Comparison of ENCODE assay signal across 9 mouse cellular contexts in genomic region chr4:114415925-114416645, GRCm38 (mm10). TPM values are rescaled to one million over a fixed set of nuclear protein-coding genes. Genes with fewer than 3 reads are reported as not detected.
DNase-seq lines count a peak whose midpoint lies in the region; ATAC-seq lines count a peak whose summit lies in the region.
"Had no signal": no experiment of that assay in that cellular context is flagged by ENCODE, and none has a peak within 500 bp of the region (broad histone marks: within the 10 kb centered on the region; RNA-seq: fewer than 3 reads in every experiment).

No protein-coding gene starts in this region.

- no peaks in the 10 kb centered on the region for H3K9me3 ChIP-seq in midbrain, embryonic 11.5 days (ENCODE audit: control insufficient read depth, low read length)
- no peaks in the 10 kb centered on the region for H3K9me3 ChIP-seq in midbrain, embryonic 10.5 days (replicated peaks)
- no peaks in the 10 kb centered on the region for H3K9me3 ChIP-seq in stomach, embryonic 16.5 days (replicated peaks; ENCODE audit: control insufficient read depth, low read length)

- no peak overlapping the region for H3K4me3 ChIP-seq in midbrain, embryonic 11.5 days (ENCODE audit: low read depth, low read length)
- no peak overlapping the region for H3K4me3 ChIP-seq in midbrain, embryonic 10.5 days
- no peak overlapping the region for H3K4me3 ChIP-seq in stomach, embryonic 16.5 days (replicated peaks; ENCODE audit: low read length)
- H3K4me3 ChIP-seq: erythroblast, embryonic 14.5 days had no signal

- peaks cover 3% of the 10 kb centered on the region; the same call in 1 of the 2 replicates for H3K4me1 ChIP-seq in midbrain, embryonic 11.5 days (ENCODE audit: control insufficient read depth, insufficient read depth, low read length)
- H3K4me1 ChIP-seq in midbrain, embryonic 10.5 days, result peaks cover 22% of the 10 kb centered on the region
- H3K4me1 ChIP-seq in stomach, embryonic 16.5 days (ENCODE audit: control insufficient read depth, insufficient read depth, low read length), result 0 out of 2 replicates have a peak, but pooled peaks cover 3% of the 10 kb centered on the region

- no peaks in the 10 kb centered on the region for H3K36me3 ChIP-seq in midbrain, embryonic 11.5 days (ENCODE audit: control insufficient read depth, insufficient read depth, low read length)
- 0 out of 2 replicates have a peak, but pooled peaks cover 3% of the 10 kb centered on the region for H3K36me3 ChIP-seq in midbrain, embryonic 10.5 days
- no peaks in the 10 kb centered on the region for H3K36me3 ChIP-seq in stomach, embryonic 16.5 days (ENCODE audit: control insufficient read depth, insufficient read depth, low read length)

- H3K4me2 ChIP-seq in midbrain, embryonic 11.5 days, result no peak overlapping the region
- 0 out of 2 replicates have a peak overlapping the region, but pooled peaks have one; percentile 16 for H3K4me2 ChIP-seq in stomach, embryonic 16.5 days (ENCODE audit: low read depth, low read length)

- no peak overlapping the region for H3K27ac ChIP-seq in midbrain, embryonic 11.5 days (ENCODE audit: low read depth, low read length)
- H3K27ac ChIP-seq in midbrain, embryonic 10.5 days (replicated peaks), result no peak overlapping the region
- no peak overlapping the region; the same call in 1 of the 2 replicates for H3K27ac ChIP-seq in stomach, embryonic 16.5 days (ENCODE audit: low read length)

- 0 out of 2 replicates have a peak, but pooled peaks have one; percentile 18 for ATAC-seq in midbrain, embryonic 11.5 days (ENCODE audit: low FRiP score)
- ATAC-seq in stomach, embryonic 16.5 days (ENCODE audit: insufficient read depth, low FRiP score), result no peak

- intact Hi-C loops in left cerebral cortex, postnatal 4 days (cut with DNase I), result loop anchor here (10.0 kb wide), 1 partner anchor 219 kb away; no protein-coding TSS in a partner anchor

- H3K27me3 ChIP-seq in midbrain, embryonic 11.5 days (ENCODE audit: control insufficient read depth, insufficient read depth, low read length), result no peaks in the 10 kb centered on the region
- H3K27me3 ChIP-seq in midbrain, embryonic 10.5 days (ENCODE audit: low read depth, poor library complexity, severe bottlenecking), result peaks cover 6% of the 10 kb centered on the region; the same call in 1 of the 2 replicates
- H3K27me3 ChIP-seq in stomach, embryonic 16.5 days (ENCODE audit: control insufficient read depth, insufficient read depth, low read length), result no peaks in the 10 kb centered on the region

- no peak overlapping the region for H3K9ac ChIP-seq in midbrain, embryonic 11.5 days (ENCODE audit: low read length)
- no peak overlapping the region for H3K9ac ChIP-seq in stomach, embryonic 16.5 days (ENCODE audit: low read length)

- 42% methylated on average over 16 of the region's 16 CpGs for WGBS in midbrain, embryonic 11.5 days
- 50% methylated on average over 16 of the region's 16 CpGs for WGBS in midbrain, embryonic 10.5 days
- WGBS in stomach, embryonic 16.5 days, result 44% methylated on average over 16 of the region's 16 CpGs

- DNase-seq in cerebellum, postnatal 10 days, result peak; percentile 29 to 37
- DNase-seq in cerebellum, adult 9-11 months, result no peak
- DNase-seq in midbrain, embryonic 11.5 days (ENCODE audit: low spot score, missing footprints), result no peak
- no peak for DNase-seq in midbrain, embryonic 10.5 days (ENCODE audit: low spot score)
- DNase-seq in left cerebral cortex, postnatal 4 days, result peak; percentile 16
- DNase-seq in cerebellum, adult 8-10 months, result no peak
- DNase-seq in thymus, postnatal 4 days, result no peak

RNA-seq across cellular contexts. Expression of gene Trabd2b, which starts 9.6 kb away (rescaled TPM):
- 2.1 and 2.2 TPM in 2 replicates for polyA plus RNA-seq in midbrain, embryonic 11.5 days (2014; fragmentation: Nextera tagmentation; extraction: Ambion mirVana)
- polyA plus RNA-seq in midbrain, embryonic 10.5 days (2016; fragmentation: Nextera tagmentation; extraction: Ambion mirVana), result 1.8 TPM in 2 replicates
- total RNA-seq in left cerebral cortex, postnatal 4 days (2021), result 1 to 10 TPM; 2.2 to 2.7 TPM
- 0.97 and 1.2 TPM in 2 replicates for polyA plus RNA-seq in stomach, embryonic 16.5 days (2015; fragmentation: Nextera tagmentation; extraction: Ambion mirVana)
- polyA plus RNA-seq: erythroblast, embryonic 14.5 days had no signal

Comparison
In these comparisons a context has a peak if more than half of its experiments do, and no peak if none do; other contexts are left out.
1. DNase-seq: peak in cerebellum, postnatal 10 days (2 of 2) and left cerebral cortex, postnatal 4 days (single experiment); none in cerebellum, adult 9-11 months (single experiment), midbrain, embryonic 11.5 days (single experiment), midbrain, embryonic 10.5 days (single experiment), cerebellum, adult 8-10 months (single experiment) and thymus, postnatal 4 days (single experiment).